Mouse (Mus musculus): ENCODE results near the gene Pdxdc1.

- no peak for TF ChIP-seq CTCF (IDR thresholded peaks at IDR 0.05; ENCODE audit: borderline replicate concordance, control insufficient read depth, extremely low read depth, insufficient read depth, low read length, poor library complexity)
- TF ChIP-seq POLR2A (IDR thresholded peaks at IDR 0.05; ENCODE audit: control insufficient read depth, extremely low read depth, insufficient read depth, low read length, poor library complexity) = no peak
These were observed 12.5 kb downstream of the Pdxdc1 start for GRCm38 (mm10) chr16:13890449-13890848.

Measured in thymus, adult 2 months (tissue).